Mouse (Mus musculus) Patski (cell line): Measurements from ENCODE around the gene Pramef12. TPM values are rescaled to one million over a fixed set of nuclear protein-coding genes. Genes with fewer than 3 reads are reported as not detected.
A peak's percentile ranks its signal among the peaks of the same experiment; 100 is the strongest.

ENCODE experiments used
- ATAC-seq: fragments of 100-300 bp; one replicate; pipeline ENCODE4 v1.8.0; 2021
- CTCF ChIA-PET: fragments of 350-600 bp; sonication (Branson Sonifier 250); formaldehyde crosslinking; loops from one replicate; lab custom pipeline; 2022; ENCODE audit warnings: inconsistent platforms; lab: Charles Lee
- POLR2A ChIA-PET: fragments of 350-600 bp; sonication (Branson Sonifier 250); formaldehyde crosslinking; loops from one replicate; lab custom pipeline; 2022; ENCODE audit warnings: antibody characterized with exemption, inconsistent platforms; lab: Charles Lee
- DNase-seq: peaks from one replicate; pipeline ENCODE4 v3.0.0-alpha.2; 2011; ENCODE audit warnings: low read depth, low spot score
- H3K27me3 ChIP-seq: fragments of 371-371 bp; one replicate; pipeline ENCODE4 v1.5.1; 2021
- CTCF ChIP-seq: fragments of 100-300 bp; IDR thresholded peaks from one replicate; pipeline ENCODE4 v1.5.1; 2021
- in situ Hi-C: fragments of 300-500 bp; cut with MboI; formaldehyde crosslinking; loops from 3 replicates; pipeline ENCODE4 v1.11.1; 2018; ENCODE audit warnings: low pct_unique_long_range_greater_than_20kb, mixed read lengths
- polyA plus RNA-seq: library from polyadenylated mRNA; unstranded; gene quantifications from one replicate; pipeline ENCODE4 v1.2.3, GENCODE M21; 2021

Gene Pramef12
- 0.04 TPM for polyA plus RNA-seq

DNA sequence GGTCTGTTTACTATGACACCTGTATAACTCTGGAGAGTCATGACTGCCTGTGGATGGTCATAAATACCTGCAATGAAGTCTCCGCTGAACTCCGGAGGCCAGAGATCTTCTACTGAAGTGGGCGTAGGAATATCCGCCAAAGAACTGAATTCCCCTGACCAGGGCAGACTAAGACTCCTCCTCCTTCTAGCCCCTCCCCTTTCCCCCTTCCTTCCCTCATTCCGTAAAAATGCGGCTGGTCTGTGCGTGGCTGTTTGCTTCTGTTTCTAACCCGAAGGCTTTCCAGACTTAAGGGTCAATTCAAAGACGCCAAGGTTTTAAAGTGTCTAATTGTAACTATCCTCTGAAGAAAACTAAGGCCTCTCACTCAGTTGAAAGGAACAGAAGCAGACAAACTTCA, at the start of gene Pramef12:
Gene Pramef12 (minus strand): TSS at position 175 of the 400 bp plus-strand sequence.
- ChIA-PET CTCF (no interaction called here), POLR2A (no interaction called here)
- no peak for DNase-seq
- TF ChIP-seq CTCF, result no peak
- in situ Hi-C loops, result loop anchor here (25.0 kb wide), 1 partner anchor 904 kb away; the partner anchor contains the start of gene Tnfrsf8
- H3K27me3 ChIP-seq, result no peaks in the 10 kb centered on the region
- ATAC-seq, result no peak

DNA sequence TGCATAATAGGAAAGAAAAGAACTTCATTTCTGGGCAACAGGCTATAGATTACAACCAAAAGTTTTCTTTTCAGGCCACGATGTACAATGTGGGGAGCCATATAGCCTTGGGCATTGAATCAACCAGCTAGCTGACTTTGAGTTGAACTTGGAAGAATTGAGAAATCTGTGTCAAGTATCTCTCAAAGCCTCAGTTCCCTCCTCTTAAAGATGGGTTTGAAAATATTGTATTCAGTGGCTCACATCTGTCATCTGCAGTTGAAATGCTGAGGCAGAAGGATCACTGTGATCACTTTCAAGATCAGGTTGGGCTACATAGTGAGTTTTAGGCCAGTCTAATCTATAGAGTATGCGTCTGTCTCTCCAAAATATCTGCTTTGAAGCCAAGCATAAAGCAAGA, 45.0 kb upstream of the Pramef12 start, which contains the start of gene Gm9944:
Gene Gm9944 (minus strand): TSS at position 101 of the 400 bp plus-strand sequence.
- ChIA-PET POLR2A (no interaction called here), CTCF (no interaction called here)
- TF ChIP-seq CTCF, result no peak
- H3K27me3 ChIP-seq, result no peaks in the 10 kb centered on the region
- no peak for ATAC-seq
- no peak for DNase-seq
- in situ Hi-C loops, result no loop called here

DNA sequence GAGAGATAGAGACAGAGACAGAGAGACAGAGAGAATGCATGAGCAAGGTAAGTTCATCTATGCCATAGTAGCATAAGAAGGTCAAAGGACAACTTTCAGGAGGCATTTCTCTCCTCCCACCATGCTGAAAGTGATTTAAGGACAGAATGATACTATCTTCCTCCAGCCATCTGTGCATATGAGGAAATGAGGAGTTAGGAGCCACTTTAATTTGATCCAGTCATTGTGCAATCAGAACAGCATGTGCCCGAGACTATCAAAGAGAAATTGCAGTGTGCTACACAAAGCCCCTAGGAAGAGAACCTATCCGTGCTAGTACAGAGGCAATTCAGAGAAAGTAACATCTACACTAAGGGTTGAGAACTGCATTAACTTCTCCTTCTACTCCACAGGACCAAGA, 40.3 kb upstream of the Pramef12 start:
- DNase-seq (no peak), ATAC-seq (no peak)
- no peak for TF ChIP-seq CTCF
- no peaks in the 10 kb centered on the region for H3K27me3 ChIP-seq
- in situ Hi-C loops, result no loop called here
- ChIA-PET POLR2A (no interaction called here), CTCF (no interaction called here)

DNA sequence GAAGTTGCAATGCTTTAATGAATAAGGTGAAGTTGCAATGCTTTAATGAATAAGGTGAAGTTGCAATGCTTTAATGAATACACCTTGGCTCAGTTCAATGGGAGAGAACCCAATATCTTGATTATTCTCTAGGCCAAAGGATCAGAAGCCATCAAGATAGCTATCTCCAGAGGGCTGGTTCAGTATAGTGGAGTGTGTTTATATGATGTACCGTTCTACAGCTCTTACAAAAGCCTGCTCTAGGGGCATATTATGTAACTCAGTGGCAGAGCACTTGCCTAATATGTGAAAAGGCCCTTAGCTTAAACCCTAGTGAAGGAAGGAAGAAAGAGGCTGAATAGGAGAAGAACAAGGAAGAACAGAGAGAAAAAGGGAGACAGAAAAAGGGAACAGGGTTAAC, 33.3 kb upstream of the Pramef12 start:
- no peaks in the 10 kb centered on the region for H3K27me3 ChIP-seq
- in situ Hi-C loops, result no loop called here
- ATAC-seq, result no peak
- no peak for TF ChIP-seq CTCF
- ChIA-PET CTCF (interaction anchor here (1.1 to 1.4 kb wide), 3 partner anchors 12 to 23 kb away, joined by 3 to 4 read pairs (median 3); no protein-coding TSS in a partner anchor), POLR2A (no interaction called here)
- no peak for DNase-seq

DNA sequence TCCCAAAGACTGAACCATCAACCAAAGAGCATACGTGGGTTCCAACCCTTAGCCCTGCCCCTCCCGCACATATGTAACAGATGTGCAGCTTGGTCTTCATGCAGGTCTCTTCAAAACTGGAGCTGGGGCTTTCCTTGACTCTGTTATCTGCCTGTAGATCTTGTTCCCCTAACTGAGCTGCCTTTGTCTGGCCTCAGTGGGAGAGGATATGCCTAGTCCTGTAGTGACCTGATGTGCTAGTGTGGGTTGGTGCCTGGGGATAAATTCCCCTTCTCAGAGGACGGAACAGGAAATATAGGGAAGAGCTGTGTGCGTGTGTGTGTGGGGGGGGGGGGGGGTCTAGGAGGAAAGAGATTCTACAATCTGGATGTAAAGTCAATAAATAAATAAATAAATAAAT, 32.8 kb upstream of the Pramef12 start:
- DNase-seq (no peak), ATAC-seq (no peak)
- ChIA-PET CTCF (interaction anchor here (1.3 to 1.4 kb wide), 2 partner anchors 11 to 24 kb away, joined by 3 read pairs; no protein-coding TSS in a partner anchor), POLR2A (no interaction called here)
- no peaks in the 10 kb centered on the region for H3K27me3 ChIP-seq
- in situ Hi-C loops, result no loop called here
- no peak for TF ChIP-seq CTCF

DNA sequence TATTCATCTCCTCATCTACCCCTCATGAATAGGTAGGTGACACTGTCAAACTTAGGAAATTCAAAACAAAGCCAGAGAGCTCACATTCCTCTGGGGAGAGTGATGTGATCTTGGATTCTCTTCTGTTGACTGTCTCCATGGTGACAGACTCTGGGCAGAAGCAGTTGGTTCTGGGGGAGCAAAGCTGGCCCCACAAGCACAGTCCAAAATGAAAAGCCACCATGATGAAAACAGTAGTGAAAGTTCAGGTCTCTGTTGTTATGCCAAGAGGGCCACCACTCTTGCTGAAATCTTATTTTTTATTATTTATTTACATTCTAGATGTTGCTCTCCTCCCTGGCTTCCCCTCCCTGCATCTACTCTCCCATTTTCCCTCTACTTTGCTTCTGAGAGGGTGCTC, 30.4 kb upstream of the Pramef12 start, which contains the start of gene 1700012P22Rik:
Gene 1700012P22Rik (minus strand): TSS at position 101 of the 400 bp plus-strand sequence.
- H3K27me3 ChIP-seq, result no peaks in the 10 kb centered on the region
- DNase-seq (no peak), ATAC-seq (no peak)
- TF ChIP-seq CTCF, result no peak
- ChIA-PET POLR2A (no interaction called here), CTCF (interaction anchor here (1.3 kb wide), 1 partner anchor 9 kb away, joined by 3 read pairs; no protein-coding TSS in a partner anchor)
- in situ Hi-C loops, result no loop called here

DNA sequence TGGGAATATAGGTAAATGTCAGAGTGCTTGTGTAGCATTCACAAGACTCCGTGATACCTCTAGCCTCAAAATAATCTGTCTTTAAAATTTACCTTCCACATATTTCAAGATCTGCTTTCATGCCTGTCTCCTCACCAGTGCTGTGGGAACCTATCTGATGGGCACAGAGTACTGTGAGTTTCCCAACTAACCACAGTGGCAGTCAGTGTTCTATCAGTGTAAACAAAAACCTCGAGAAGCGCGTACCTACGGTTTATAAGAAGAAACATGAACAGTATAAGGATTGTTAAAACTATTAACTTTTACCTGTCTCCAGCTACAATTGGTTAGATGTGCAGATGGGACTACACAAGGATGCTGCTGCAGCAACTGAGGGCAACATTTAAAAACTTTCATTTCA, 25.0 kb upstream of the Pramef12 start:
- POLR2A ChIA-PET, result no interaction called here
- DNase-seq (no peak), ATAC-seq (no peak)
- TF ChIP-seq CTCF, result no peak
- in situ Hi-C loops, result no loop called here
- H3K27me3 ChIP-seq, result no peaks in the 10 kb centered on the region
- CTCF ChIA-PET, result no interaction called here

DNA sequence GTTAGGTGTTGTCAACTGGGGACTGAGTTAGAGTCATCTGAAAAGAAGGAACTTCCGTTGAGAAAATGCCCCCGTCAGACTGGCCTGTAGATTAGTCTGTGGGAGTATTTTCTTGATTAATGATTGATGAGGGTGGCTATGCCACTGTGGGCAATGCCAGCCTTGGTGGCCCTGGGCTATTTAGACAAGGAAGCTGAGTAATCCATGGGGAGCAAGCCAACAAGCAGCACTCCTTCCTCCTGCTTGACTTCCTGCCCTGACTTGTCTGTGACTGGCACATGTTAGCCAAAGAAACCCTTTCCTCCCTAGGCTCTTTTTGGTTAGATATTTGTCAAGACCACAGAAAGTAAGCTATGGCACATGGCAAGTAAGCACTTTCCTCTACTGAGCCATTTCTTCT, 22.5 kb upstream of the Pramef12 start:
- POLR2A ChIA-PET, result no interaction called here
- DNase-seq (no peak), ATAC-seq (no peak)
- CTCF ChIA-PET, result interaction anchor here (0.9 to 1.5 kb wide), 4 partner anchors 8 to 76 kb away, joined by 3 to 4 read pairs (median 4); no protein-coding TSS in a partner anchor
- H3K27me3 ChIP-seq, result no peaks in the 10 kb centered on the region
- in situ Hi-C loops, result no loop called here
- no peak for TF ChIP-seq CTCF

DNA sequence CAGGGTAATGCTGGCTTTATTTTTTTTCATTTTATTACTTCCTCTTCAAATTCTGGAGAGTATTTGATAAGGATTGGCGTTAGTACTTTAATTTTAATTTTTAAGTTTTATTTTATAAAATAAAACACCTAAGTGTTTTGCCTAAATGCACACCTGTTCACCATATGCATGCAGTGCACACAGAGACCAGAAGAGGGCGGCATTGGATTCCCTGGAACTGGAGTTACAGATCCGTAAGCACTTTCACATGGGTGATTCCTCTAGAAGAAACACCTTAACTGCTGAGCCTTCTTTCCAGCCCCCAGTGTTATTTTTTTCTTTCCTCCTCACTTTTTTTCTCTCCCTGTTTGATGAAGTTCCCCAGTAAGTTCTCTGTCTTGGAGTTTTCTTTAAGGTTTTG, 20.6 kb upstream of the Pramef12 start:
- no peaks in the 10 kb centered on the region for H3K27me3 ChIP-seq
- DNase-seq, result no peak
- ChIA-PET CTCF (interaction anchor here (0.7 to 1.4 kb wide), 6 partner anchors 8 to 78 kb away, joined by 3 to 9 read pairs (median 3); no protein-coding TSS in a partner anchor), POLR2A (no interaction called here)
- no peak for ATAC-seq
- TF ChIP-seq CTCF, result peak; percentile 87
- in situ Hi-C loops, result loop anchor here (5.0 kb wide), 1 partner anchor 78 kb away; no protein-coding TSS in a partner anchor

DNA sequence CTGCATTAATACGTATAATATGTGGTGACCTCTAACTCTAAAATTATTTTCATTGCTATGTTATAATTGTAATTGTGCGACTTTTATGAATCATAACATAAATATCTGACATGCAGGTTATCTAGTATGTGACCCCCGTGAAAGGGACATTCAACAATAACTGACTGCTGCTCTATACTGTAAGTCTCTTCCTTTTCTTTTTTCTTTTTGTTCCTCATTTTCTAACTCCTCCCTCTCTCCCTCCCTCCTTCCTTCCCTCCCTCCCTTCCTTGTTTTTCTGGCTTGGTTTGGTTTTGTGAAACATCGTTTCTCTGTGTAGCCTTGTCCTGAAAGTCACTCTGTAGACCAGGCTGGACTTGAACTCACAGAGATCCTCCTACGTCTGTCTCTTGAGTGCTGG, 16.3 kb upstream of the Pramef12 start:
- in situ Hi-C loops, result loop anchor here (25.0 kb wide), 1 partner anchor 888 kb away; the partner anchor contains the start of gene Tnfrsf8
- CTCF ChIA-PET, result no interaction called here

DNA sequence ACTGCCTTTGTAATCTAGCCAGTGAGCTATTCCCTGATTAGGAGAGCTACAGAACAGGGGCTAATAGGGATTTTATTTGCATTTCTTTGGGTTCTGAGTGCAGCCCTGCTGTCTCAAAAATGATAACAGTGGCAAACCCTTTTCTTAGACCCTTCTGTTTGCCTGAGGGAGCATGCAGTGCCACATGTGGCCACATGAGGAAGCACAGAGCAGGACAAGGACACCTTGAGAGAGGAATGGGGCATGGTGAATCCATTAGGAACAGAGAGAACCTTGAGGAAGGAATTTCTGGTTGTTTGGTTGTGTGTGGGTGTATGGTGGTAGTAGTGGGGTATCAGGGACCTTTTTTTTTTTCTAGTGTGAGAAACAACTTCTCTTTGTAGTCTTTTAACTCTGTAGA, 12.4 kb upstream of the Pramef12 start:
- DNase-seq (no peak), ATAC-seq (no peak)
- no peaks in the 10 kb centered on the region for H3K27me3 ChIP-seq
- in situ Hi-C loops, result loop anchor here (25.0 kb wide), 1 partner anchor 892 kb away; the partner anchor contains the start of gene Tnfrsf8
- TF ChIP-seq CTCF, result peak; percentile 53
- ChIA-PET CTCF (interaction anchor here (1.2 kb wide), 1 partner anchor 9 kb away, joined by 3 read pairs; no protein-coding TSS in a partner anchor), POLR2A (no interaction called here)

More for the DNA sequence above, 16.3 kb upstream of the Pramef12 start:
- no peak for TF ChIP-seq CTCF
- POLR2A ChIA-PET, result no interaction called here
- ATAC-seq (no peak), DNase-seq (no peak)
- no peaks in the 10 kb centered on the region for H3K27me3 ChIP-seq
